Mouse (Mus musculus) limb, embryonic 14.5 days (tissue): ENCODE data around the gene Rnf214. TPM values are rescaled to one million over a fixed set of nuclear protein-coding genes. Genes with fewer than 3 reads are reported as not detected.
A peak's percentile ranks its signal among the peaks of the same experiment; 100 is the strongest.

Source experiments
- ATAC-seq: fragments of 200-750 bp; cut with Nextera tagmentation; 2 replicates; pipeline ENCODE4 v1.8.0; 2017; ENCODE audit warnings: low read depth, moderate number of reproducible peaks, moderate TSS enrichment; ENCODE audit not compliant: low FRiP score
- DNase-seq: peaks from one replicate; pipeline ENCODE4 v3.0.0-alpha.2; 2015; ENCODE audit warnings: low spot score
- H3K27ac ChIP-seq: fragments of 300-500 bp; sonication (generic); replicated peaks from 2 replicates; pipeline ENCODE4 v1.5.1; 2014; ENCODE audit warnings: low read depth, mild to moderate bottlenecking, low read length, moderate library complexity, mixed read lengths
- H3K27me3 ChIP-seq: fragments of 300-500 bp; sonication (generic); 2 replicates; pipeline ENCODE4 v1.6.1; 2014; ENCODE audit warnings: low read length, mixed read lengths; ENCODE audit not compliant: control insufficient read depth, insufficient read depth
- H3K36me3 ChIP-seq: fragments of 300-500 bp; sonication (generic); 2 replicates; pipeline ENCODE4 v1.6.1; 2014; ENCODE audit warnings: mild to moderate bottlenecking, low read length, moderate library complexity, mixed read lengths; ENCODE audit not compliant: control insufficient read depth, insufficient read depth
- H3K4me1 ChIP-seq: fragments of 300-500 bp; sonication (generic); 2 replicates; pipeline ENCODE4 v1.6.1; 2014; ENCODE audit warnings: antibody characterized with exemption, low read length, mixed read lengths; ENCODE audit not compliant: control insufficient read depth, insufficient read depth
- H3K4me2 ChIP-seq: fragments of 300-500 bp; sonication (generic); replicated peaks from 2 replicates; pipeline ENCODE4 v1.6.1; 2014; ENCODE audit warnings: low read depth, mild to moderate bottlenecking, low read length, moderate library complexity; ENCODE audit not compliant: severe bottlenecking
- H3K4me3 ChIP-seq: fragments of 300-500 bp; sonication (generic); replicated peaks from 2 replicates; pipeline ENCODE4 v1.5.1; 2014; ENCODE audit warnings: low read length
- H3K9ac ChIP-seq: fragments of 300-500 bp; sonication (generic); 2 replicates; pipeline ENCODE4 v1.6.1; 2014; ENCODE audit warnings: mild to moderate bottlenecking, low read depth, low read length, moderate library complexity; ENCODE audit not compliant: severe bottlenecking
- H3K9me3 ChIP-seq: fragments of 300-500 bp; sonication (generic); 2 replicates; pipeline ENCODE4 v1.6.1; 2016; ENCODE audit warnings: low read length; ENCODE audit not compliant: control insufficient read depth
- POLR2A ChIP-seq: fragments of 200-500 bp; IDR thresholded peaks from 2 replicates; pipeline ENCODE4 v1.8.0; 2012; ENCODE audit warnings: inconsistent platforms, mild to moderate bottlenecking, moderate library complexity, borderline replicate concordance; ENCODE audit not compliant: insufficient read depth, insufficient read length; ENCODE audit errors: extremely low read depth
- WGBS: fragments of 180-500 bp; shearing (Covaris S2); extraction: QIAGEN DNeasy Blood & Tissue Kit; methylation state at CpG from one replicate; pipeline ENCODE4 v1.1.7; 2014; 5-methylcytosine and 5-hydroxymethylcytosine counted together
- polyA plus RNA-seq, 2 experiments: library from polyadenylated mRNA; depleted of rRNA in 1 of 2; stranded (reverse) in 1 of 2; unstranded in 1 of 2; fragments of >200 nt; fragmentation: Nextera tagmentation in 1 of 2; extraction: Ambion mirVana in 1 of 2; gene quantifications; 2 replicates each; pipeline versions ENCODE4 v1.2.1 to v1.2.3; 2012 to 2014

Gene Rnf214
- polyA plus RNA-seq, 2 experiments, result 27.6 to 55.7 TPM

DNA sequence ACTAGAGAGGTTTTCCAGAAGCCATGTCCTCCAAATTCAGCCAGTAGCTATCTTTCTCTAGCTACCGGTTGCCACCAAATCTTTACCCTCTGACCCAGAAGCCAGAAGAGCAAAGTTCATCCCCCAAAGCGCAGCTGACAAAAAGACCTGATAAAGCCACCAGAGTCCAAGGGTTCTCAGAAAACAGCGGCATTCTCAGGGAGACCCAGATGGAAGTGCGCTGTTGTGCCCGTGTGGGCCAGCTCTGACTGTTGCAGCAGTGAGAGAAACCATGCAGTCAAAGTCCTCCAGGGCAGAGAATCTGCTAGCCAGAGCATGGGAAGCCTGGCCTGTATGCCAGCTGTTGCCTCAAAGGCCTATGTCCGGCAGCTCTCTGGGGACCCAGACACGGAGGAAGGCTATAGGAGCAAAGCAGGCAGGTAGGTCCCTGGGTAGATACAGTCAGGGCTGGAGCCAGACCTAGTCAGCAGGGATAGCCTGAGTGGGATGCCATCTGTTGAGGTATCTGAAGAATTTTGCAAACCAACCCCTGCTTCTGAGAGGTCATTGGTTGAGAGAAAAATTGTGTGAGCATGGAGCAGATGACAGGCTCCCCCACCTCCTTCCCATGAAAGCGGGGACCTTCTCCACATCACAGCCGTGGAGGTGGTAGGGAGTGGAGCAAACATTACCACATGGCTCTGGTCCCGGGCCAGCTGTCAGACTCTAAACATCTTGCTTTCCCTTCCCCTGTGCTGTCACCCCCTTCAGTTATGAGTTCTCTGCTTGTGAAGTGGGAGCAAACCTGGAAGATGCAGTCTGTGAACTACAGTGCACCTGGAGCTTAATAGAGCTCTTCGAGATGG is 26.1 kb upstream of the Rnf214 start:
- Histone ChIP-seq H3K36me3 (peaks cover 34% of the 10 kb centered on the region), H3K4me3 (no peak overlapping the region), H3K4me1 (peaks cover 8% of the 10 kb centered on the region), H3K27ac (no peak overlapping the region), H3K27me3 (no peaks in the 10 kb centered on the region; the same call in 1 of the 2 replicates), H3K9me3 (no peaks in the 10 kb centered on the region), H3K4me2 (no peak overlapping the region), H3K9ac (no peak overlapping the region)
- DNase-seq (peak; percentile 33), ATAC-seq (no peak)
- TF ChIP-seq POLR2A, result no peak
- 63% methylated on average over 11 of the region's 11 CpGs for WGBS

DNA sequence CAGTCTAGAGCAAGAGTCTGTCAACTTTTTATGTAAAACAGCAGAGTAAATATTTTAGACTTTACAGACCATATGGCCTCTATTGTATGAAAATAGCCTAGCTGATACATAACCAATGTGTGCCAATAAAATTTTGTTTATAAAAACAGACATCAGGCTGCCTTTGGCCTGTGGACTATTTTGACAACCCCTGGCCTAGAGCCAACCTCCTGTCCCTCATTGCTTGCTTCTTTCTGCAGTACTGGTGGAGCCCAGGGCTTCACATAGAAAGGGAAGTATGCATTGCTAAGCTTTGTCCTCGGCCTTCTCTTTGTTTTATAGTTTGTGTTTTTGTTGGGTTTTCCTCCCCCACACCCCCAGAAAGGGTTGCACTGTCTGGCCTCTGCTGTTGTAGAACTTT is 25.2 kb upstream of the Rnf214 start:
- Histone ChIP-seq H3K4me1 (peaks cover 8% of the 10 kb centered on the region), H3K27me3 (no peaks in the 10 kb centered on the region; the same call in 1 of the 2 replicates), H3K27ac (no peak overlapping the region), H3K4me2 (no peak overlapping the region), H3K9me3 (no peaks in the 10 kb centered on the region), H3K9ac (no peak overlapping the region), H3K4me3 (no peak overlapping the region), H3K36me3 (peaks cover 42% of the 10 kb centered on the region)
- ATAC-seq (no peak), DNase-seq (no peak)
- TF ChIP-seq POLR2A, result no peak
- WGBS, result 60% methylated on average over 1 of the region's 1 CpGs

DNA sequence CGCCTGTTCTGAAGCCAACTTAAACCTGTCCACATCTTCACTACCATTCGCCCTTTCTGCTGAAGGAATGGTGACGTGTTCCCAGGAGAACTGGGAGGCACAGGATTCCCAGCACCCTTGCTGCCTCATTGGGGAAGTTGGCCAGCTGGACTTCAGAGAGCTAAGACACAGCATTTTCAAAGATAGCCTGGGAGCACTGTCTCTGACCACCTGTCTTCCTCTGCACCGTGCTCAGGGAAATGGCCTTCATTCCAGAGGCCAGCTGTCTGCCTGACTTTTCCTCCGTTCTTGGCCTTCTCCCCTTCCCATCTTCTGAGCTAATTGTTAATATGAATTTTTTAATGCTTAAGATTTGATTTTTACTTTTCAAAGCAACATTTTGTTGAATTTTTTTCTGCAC is 22.6 kb upstream of the Rnf214 start:
- H3K27me3 ChIP-seq, result no peaks in the 10 kb centered on the region
- H3K27ac ChIP-seq, result no peak overlapping the region
- no peaks in the 10 kb centered on the region for H3K9me3 ChIP-seq
- no peak for DNase-seq
- H3K4me2 ChIP-seq, result no peak overlapping the region
- no peak for ATAC-seq
- no peaks in the 10 kb centered on the region; the same call in 1 of the 2 replicates for H3K4me1 ChIP-seq
- H3K36me3 ChIP-seq, result peaks cover 63% of the 10 kb centered on the region
- TF ChIP-seq POLR2A, result no peak
- 89% methylated on average over 5 of the region's 5 CpGs for WGBS
- H3K9ac ChIP-seq, result no peak overlapping the region
- H3K4me3 ChIP-seq, result no peak overlapping the region

DNA sequence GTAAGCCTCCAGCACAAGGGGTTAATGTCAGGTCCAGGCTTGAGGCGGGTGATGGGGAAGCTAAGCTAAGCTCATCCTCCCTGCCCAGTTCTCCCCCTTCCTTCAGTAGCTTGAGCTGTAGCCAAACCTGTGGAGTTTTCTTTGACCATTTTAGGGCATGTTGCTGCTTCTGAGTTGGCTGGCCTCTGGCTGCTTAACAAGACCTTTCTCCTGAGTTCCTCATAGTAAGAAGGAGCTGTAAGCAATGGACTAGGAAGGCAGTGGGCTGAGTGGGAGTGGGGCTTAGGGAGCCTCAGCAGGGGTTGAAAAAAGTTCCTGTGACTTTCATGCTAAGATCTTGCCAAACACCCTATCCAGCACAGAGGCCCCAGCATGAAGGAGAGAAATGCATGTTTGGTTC is 13.2 kb upstream of the Rnf214 start:
- peaks cover 82% of the 10 kb centered on the region for H3K36me3 ChIP-seq
- no peaks in the 10 kb centered on the region for H3K9me3 ChIP-seq
- 57% methylated on average over 1 of the region's 1 CpGs for WGBS
- H3K4me1 ChIP-seq, result no peaks in the 10 kb centered on the region
- no peaks in the 10 kb centered on the region for H3K27me3 ChIP-seq
- no peak overlapping the region for H3K4me2 ChIP-seq
- DNase-seq (no peak), ATAC-seq (no peak)
- no peak overlapping the region for H3K27ac ChIP-seq
- no peak overlapping the region for H3K4me3 ChIP-seq
- no peak for TF ChIP-seq POLR2A
- H3K9ac ChIP-seq, result no peak overlapping the region

DNA sequence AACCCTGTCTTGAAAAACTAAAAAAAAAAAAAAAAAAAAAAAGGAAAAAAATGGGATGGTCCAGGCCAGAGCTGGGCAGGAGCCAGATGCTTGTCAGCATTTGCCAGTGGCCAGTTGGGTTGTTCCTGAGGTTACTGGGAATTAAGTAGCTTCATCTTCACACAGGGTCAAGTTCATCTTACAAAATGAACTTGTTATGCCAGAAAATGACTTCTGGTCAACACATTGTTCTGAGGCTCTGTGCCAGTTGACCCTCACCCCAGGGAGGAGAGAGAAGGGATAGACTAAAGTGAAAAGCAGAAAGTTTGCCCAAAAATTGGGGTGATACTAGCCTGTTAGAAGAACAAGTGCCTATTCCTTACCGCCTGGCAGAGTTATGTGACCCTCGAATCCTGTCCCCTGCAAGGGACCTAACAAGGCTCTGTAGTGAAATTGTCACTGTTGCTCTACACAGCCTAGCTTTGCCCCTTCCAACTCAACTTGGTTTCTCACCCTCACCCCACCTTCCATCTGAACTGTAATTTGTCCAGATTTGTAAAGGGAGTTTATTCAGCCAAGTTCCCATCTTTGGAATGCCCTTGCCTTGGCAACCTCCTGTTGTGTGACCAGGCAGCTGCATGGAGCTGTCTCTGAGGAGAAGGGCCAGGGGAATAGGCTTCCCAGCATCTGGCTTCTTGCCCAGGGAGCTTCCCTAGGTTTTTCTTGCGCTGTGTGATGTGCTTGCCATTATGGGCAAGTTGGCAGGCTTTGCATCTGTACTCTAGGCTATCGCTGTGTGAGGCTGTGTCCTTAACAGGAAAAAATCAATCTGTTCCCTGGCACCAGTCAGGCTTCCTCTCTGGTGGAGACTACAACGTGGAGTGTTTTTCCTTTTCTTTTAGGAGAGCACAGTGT is 10.6 kb upstream of the Rnf214 start:
- Histone ChIP-seq H3K4me3 (no peak overlapping the region), H3K9me3 (no peaks in the 10 kb centered on the region), H3K27ac (no peak overlapping the region), H3K9ac (no peak overlapping the region), H3K4me2 (no peak overlapping the region), H3K36me3 (peaks cover 84% of the 10 kb centered on the region), H3K4me1 (no peaks in the 10 kb centered on the region), H3K27me3 (no peaks in the 10 kb centered on the region)
- DNase-seq (peak; percentile 42), ATAC-seq (no peak)
- 93% methylated on average over 5 of the region's 5 CpGs for WGBS
- TF ChIP-seq POLR2A, result no peak
